Comparison of ENCODE assay signal across 28 mouse cellular contexts in the genomic region with DNA sequence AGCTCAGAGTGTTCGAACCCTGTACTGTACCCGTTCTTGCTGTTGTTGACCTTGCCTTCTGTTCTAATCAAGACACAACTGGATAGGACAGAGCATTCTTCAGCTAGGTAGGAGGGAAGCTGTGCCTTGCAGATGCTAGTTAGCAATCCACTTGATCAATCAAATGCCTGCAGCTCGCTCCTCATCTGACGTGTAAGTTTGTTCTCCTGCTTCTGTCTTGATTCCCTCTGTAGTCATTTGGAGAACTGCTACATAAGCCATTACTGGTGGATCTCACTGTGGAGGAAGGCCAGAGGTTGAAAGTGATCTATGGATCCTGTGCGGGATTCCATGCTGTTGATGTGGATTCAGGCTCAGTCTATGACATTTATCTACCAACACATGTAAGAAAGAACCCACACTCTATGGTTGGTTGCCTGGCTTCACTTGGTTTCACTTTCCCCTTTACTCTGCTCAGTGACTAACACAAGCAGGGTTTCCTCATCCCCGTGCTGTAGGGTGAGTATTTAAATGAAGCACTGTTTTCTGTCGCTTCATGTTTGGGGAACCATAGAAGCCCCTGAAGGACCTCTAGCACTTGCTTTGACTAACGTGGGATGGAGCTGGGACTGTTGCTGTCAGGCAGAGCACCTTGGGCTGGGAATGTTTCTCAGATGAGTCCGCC. TPM values are rescaled to one million over a fixed set of nuclear protein-coding genes. Genes with fewer than 3 reads are reported as not detected.
A peak's percentile ranks its signal among the peaks of the same experiment; 100 is the strongest.
DNase-seq lines count a peak whose midpoint lies in the region; ATAC-seq and TF ChIP-seq lines count a peak whose summit lies in the region.
"Had no signal": no experiment of that assay in that cellular context is flagged by ENCODE, and none has a peak within 500 bp of the region (broad histone marks: within the 10 kb centered on the region; RNA-seq: fewer than 3 reads in every experiment).

No protein-coding gene starts in this region.

- dilution Hi-C loops in CH12.LX (cut with MboI; ENCODE audit: extremely low pct_ligation_motif_present, extremely low pct_unique_long_range_greater_than_20kb, low sequenced_read_pairs): no loop called here

- in situ Hi-C loops in CH12.LX (cut with MboI; ENCODE audit: low pct_ligation_motif_present, low pct_unique_long_range_greater_than_20kb, low sequenced_read_pairs): loop anchor here (25.0 kb wide), 2 partner anchors 215 to 515 kb away; partner anchors contain the start of gene Il1r1

- no peaks in the 10 kb centered on the region for H3K79me2 ChIP-seq in CH12.LX (replicated peaks; ENCODE audit: control insufficient read depth, extremely low read depth, insufficient read depth, poor library complexity, severe bottlenecking)

- TF ChIP-seq EP300 in CH12.LX (IDR thresholded peaks at IDR 0.05; ENCODE audit: low read length): no peak

- peaks cover 23 to 78% of the 10 kb centered on the region in 2 experiments for H3K36me3 ChIP-seq in CH12.LX (replicated peaks in 1 of 2; ENCODE audit: control insufficient read depth in 1 of 2, insufficient read depth in 1 of 2, low read length in 1 of 2)
- H3K36me3 ChIP-seq in thymus, adult 2 months (ENCODE audit: control insufficient read depth, insufficient read depth, low read length): peaks cover 68% of the 10 kb centered on the region
- H3K36me3 ChIP-seq in midbrain, embryonic 13.5 days: peaks cover 91% of the 10 kb centered on the region

- peak; percentile 68 for DNase-seq in heart, adult 11 months
- DNase-seq in heart, adult 18-20 months: no peak
- peak; percentile 36 for DNase-seq in 416B (ENCODE audit: low read depth)
- peak; percentile 62 for DNase-seq in CH12.LX (ENCODE audit: extremely low read depth)
- DNase-seq in urinary bladder, adult 2 months (ENCODE audit: low spot score): no peak
- DNase-seq in thymus, adult 2 months: no peak
- DNase-seq: adrenal gland, postnatal 25 days; cerebellum, adult 9-11 months; embryo, embryonic 11 days; heart, postnatal 14 days; kidney, adult 9 months; kidney, postnatal 14 days; layer of hippocampus, postnatal 36 days; lung, adult 18-20 months; lung, postnatal 10 days; midbrain, embryonic 14.5 days; retina, postnatal 1 day had no signal

- H3K9ac ChIP-seq in CH12.LX (ENCODE audit: insufficient read depth, low read depth): no peak overlapping the region
- H3K9ac ChIP-seq in midbrain, embryonic 13.5 days (replicated peaks): no peak overlapping the region
- H3K9ac ChIP-seq: embryonic facial prominence, embryonic 13.5 days; forebrain, embryonic 12.5 days; heart, embryonic 12.5 days; intestine, embryonic 15.5 days had no signal

- H3K9me3 ChIP-seq in CH12.LX (replicated peaks; ENCODE audit: low read length): no peaks in the 10 kb centered on the region
- no peaks in the 10 kb centered on the region for H3K9me3 ChIP-seq in midbrain, embryonic 13.5 days
- H3K9me3 ChIP-seq: embryonic facial prominence, embryonic 13.5 days; forebrain, embryonic 12.5 days; heart, embryonic 12.5 days; intestine, embryonic 15.5 days had no signal

- peak; percentile 62 for ATAC-seq in megakaryocyte, adult 5-6 weeks (ENCODE audit: poor library complexity, severe bottlenecking)
- ATAC-seq in midbrain, embryonic 13.5 days: no peak
- ATAC-seq: intestine, embryonic 15.5 days had no signal

- H3K4me3 ChIP-seq in CH12.LX (replicated peaks in 1 of 3; ENCODE audit: low read depth in 2 of 3, low read length in 2 of 3, poor library complexity in 1 of 3): no peak overlapping the region
- H3K4me3 ChIP-seq in thymus, adult 2 months (ENCODE audit: control insufficient read depth, insufficient read depth, low read length): no peak overlapping the region
- H3K4me3 ChIP-seq in midbrain, embryonic 13.5 days (replicated peaks): no peak overlapping the region
- H3K4me3 ChIP-seq: embryonic facial prominence, embryonic 13.5 days; erythroblast, embryonic 14.5 days; forebrain, embryonic 12.5 days; heart, embryonic 12.5 days; intestine, embryonic 15.5 days had no signal

- peaks cover 18 to 38% of the 10 kb centered on the region in 2 experiments for H3K4me1 ChIP-seq in CH12.LX (ENCODE audit: control insufficient read depth in 1 of 2, insufficient read depth in 2 of 2)
- H3K4me1 ChIP-seq in thymus, adult 2 months (replicated peaks; ENCODE audit: control insufficient read depth, insufficient read depth, low read length): no peaks in the 10 kb centered on the region
- no peaks in the 10 kb centered on the region for H3K4me1 ChIP-seq in midbrain, embryonic 13.5 days (replicated peaks)
- H3K4me1 ChIP-seq: embryonic facial prominence, embryonic 13.5 days; forebrain, embryonic 12.5 days; heart, embryonic 12.5 days; intestine, embryonic 15.5 days had no signal

- TF ChIP-seq CTCF in CH12.LX (conservative IDR thresholded peaks at IDR 0.05 in 1 of 2, IDR thresholded peaks at IDR 0.05 in 1 of 2; ENCODE audit: low read depth in 2 of 2, low read length in 2 of 2): no peak
- TF ChIP-seq CTCF in thymus, adult 2 months (IDR thresholded peaks at IDR 0.05; ENCODE audit: borderline replicate concordance, control insufficient read depth, extremely low read depth, insufficient read depth, low read length, poor library complexity): no peak

- TF ChIP-seq RAD21 in CH12.LX (IDR thresholded peaks at IDR 0.05; ENCODE audit: low read depth, low read length): no peak

- TF ChIP-seq POLR2A in CH12.LX (IDR thresholded peaks at IDR 0.05; ENCODE audit: low read depth, low read length): no peak
- no peak for TF ChIP-seq POLR2A in thymus, adult 2 months (IDR thresholded peaks at IDR 0.05; ENCODE audit: control insufficient read depth, extremely low read depth, insufficient read depth, low read length, poor library complexity)

- 89% methylated on average over 9 of the region's 9 CpGs for WGBS in thymus, adult 2 months
- WGBS in midbrain, embryonic 13.5 days: 98% methylated on average over 9 of the region's 9 CpGs

- H3K27me3 ChIP-seq in CH12.LX (replicated peaks): no peaks in the 10 kb centered on the region
- no peaks in the 10 kb centered on the region for H3K27me3 ChIP-seq in thymus, adult 2 months (ENCODE audit: control insufficient read depth, insufficient read depth, low read length)
- no peaks in the 10 kb centered on the region for H3K27me3 ChIP-seq in midbrain, embryonic 13.5 days
- H3K27me3 ChIP-seq: embryonic facial prominence, embryonic 13.5 days; forebrain, embryonic 12.5 days; heart, embryonic 12.5 days; intestine, embryonic 15.5 days had no signal

- no peak overlapping the region for H3K27ac ChIP-seq in CH12.LX (ENCODE audit: insufficient read depth, low read depth)
- H3K27ac ChIP-seq in thymus, adult 2 months (ENCODE audit: control insufficient read depth, insufficient read depth, low read length): no peak overlapping the region
- H3K27ac ChIP-seq in midbrain, embryonic 13.5 days: no peak overlapping the region
- H3K27ac ChIP-seq: embryonic facial prominence, embryonic 13.5 days; forebrain, embryonic 12.5 days; intestine, embryonic 15.5 days had no signal

- no peak overlapping the region for H3K4me2 ChIP-seq in CH12.LX (ENCODE audit: insufficient read depth, low read depth, poor library complexity, severe bottlenecking)
- H3K4me2 ChIP-seq in midbrain, embryonic 13.5 days (replicated peaks): no peak overlapping the region
- H3K4me2 ChIP-seq: embryonic facial prominence, embryonic 13.5 days; forebrain, embryonic 12.5 days; heart, embryonic 12.5 days; intestine, embryonic 15.5 days had no signal

TF ChIP-seq in CH12.LX, 34 proteins besides CTCF, POLR2A, EP300 and RAD21:
- peak; percentile 59 for TF ChIP-seq ETS1 (conservative IDR thresholded peaks at IDR 0.05; ENCODE audit: low read depth, low read length)
- TF ChIP-seq ZC3H11A (IDR thresholded peaks at IDR 0.05; ENCODE audit: low read depth, low read length): no peak
- TF ChIP-seq ELF1 (IDR thresholded peaks at IDR 0.05; ENCODE audit: low read depth, low read length): no peak
- no peak for TF ChIP-seq TBP (conservative IDR thresholded peaks at IDR 0.05; ENCODE audit: low read depth, low read length)
- TF ChIP-seq IRF4 (IDR thresholded peaks at IDR 0.05; ENCODE audit: low read depth, low read length): peak; percentile 15; the same call in 1 of the 2 replicates
- TF ChIP-seq GABPA (IDR thresholded peaks at IDR 0.05; ENCODE audit: insufficient replicate concordance, low read depth, low read length): no peak
- no peak for TF ChIP-seq USF2 (conservative IDR thresholded peaks at IDR 0.05; ENCODE audit: low read depth, low read length)
- TF ChIP-seq ZKSCAN1 (IDR thresholded peaks at IDR 0.05; ENCODE audit: borderline replicate concordance, low read depth, low read length): no peak
- no peak for TF ChIP-seq MAZ (IDR thresholded peaks at IDR 0.05; ENCODE audit: low read depth, low read length)
- TF ChIP-seq RCOR1 (conservative IDR thresholded peaks at IDR 0.05; ENCODE audit: low read depth, low read length): no peak
- peak; percentile 71 for TF ChIP-seq BHLHE40 (IDR thresholded peaks at IDR 0.05; ENCODE audit: low read depth, low read length)
- TF ChIP-seq NELFE (IDR thresholded peaks at IDR 0.05; ENCODE audit: low read depth, low read length): no peak
- no peak for TF ChIP-seq JUND (conservative IDR thresholded peaks at IDR 0.05; ENCODE audit: low read depth, low read length)
- TF ChIP-seq CHD1 (IDR thresholded peaks at IDR 0.05; ENCODE audit: low read depth, low read length): no peak
- no peak for TF ChIP-seq JUN (IDR thresholded peaks at IDR 0.05; ENCODE audit: insufficient read depth, low read depth, low read length)
- TF ChIP-seq USF1 (IDR thresholded peaks at IDR 0.05; ENCODE audit: low read depth, low read length): no peak
- no peak for TF ChIP-seq NRF1 (IDR thresholded peaks at IDR 0.05; ENCODE audit: low read depth, low read length)

RNA-seq across cellular contexts. Expression of gene Il1r2, which starts 51.3 kb away (rescaled TPM):
- total RNA-seq in heart, adult 18-20 months (2021): not detected
- total RNA-seq in CH12.LX (2012; rRNA removed): 0.13 and 0.17 TPM in 2 replicates
- 2.2 and 2.8 TPM in 2 replicates for total RNA-seq in CH12.LX (2014; rRNA removed)
- polyA plus RNA-seq in CH12.LX (2012; ENCODE audit: insufficient read length, low read depth): 1.0 and 1.1 TPM in 2 replicates
- 16.3 and 22.4 TPM in 2 replicates for total RNA-seq in megakaryocyte, adult 5-6 weeks (2015)
- 19.2 and 27.0 TPM in 2 replicates for total RNA-seq in megakaryocyte, adult 5-6 weeks (2017)
- polyA plus RNA-seq in urinary bladder, adult 2 months (2012; rRNA removed): 2.2 and 2.5 TPM in 2 replicates
- 3.8 and 4.2 TPM in 2 replicates for polyA plus RNA-seq in thymus, adult 2 months (2012; rRNA removed)
- polyA plus RNA-seq in midbrain, embryonic 13.5 days (2015; fragmentation: Nextera tagmentation; extraction: Ambion mirVana): 0.15 TPM in 1 of 2 replicates, not detected in the other
- total RNA-seq: adrenal gland, postnatal 25 days; gastrocnemius, postnatal 4 days; layer of hippocampus, postnatal 36 days; liver, adult 2 months had no signal
- polyA plus RNA-seq: erythroblast, embryonic 14.5 days; hindbrain, embryonic 11.5 days; neural tube, embryonic 11.5 days had no signal

Comparison
In these comparisons a context has a peak if more than half of its experiments do, and no peak if none do; other contexts are left out.
1. DNase-seq: peak in heart, adult 11 months (single experiment), 416B (single experiment) and CH12.LX (single experiment); none in heart, adult 18-20 months (0 of 2), urinary bladder, adult 2 months (single experiment) and thymus, adult 2 months (single experiment).